Mouse (Mus musculus) 3134 (cell line): ENCODE measurements around the gene Kalrn.

ENCODE experiments used
- DNase-seq: peaks from one replicate; pipeline ENCODE4 v3.0.0-alpha.2; 2011; ENCODE audit warnings: low spot score; ENCODE audit not compliant: insufficient read length; ENCODE audit errors: extremely low read depth

Gene Kalrn

DNA sequence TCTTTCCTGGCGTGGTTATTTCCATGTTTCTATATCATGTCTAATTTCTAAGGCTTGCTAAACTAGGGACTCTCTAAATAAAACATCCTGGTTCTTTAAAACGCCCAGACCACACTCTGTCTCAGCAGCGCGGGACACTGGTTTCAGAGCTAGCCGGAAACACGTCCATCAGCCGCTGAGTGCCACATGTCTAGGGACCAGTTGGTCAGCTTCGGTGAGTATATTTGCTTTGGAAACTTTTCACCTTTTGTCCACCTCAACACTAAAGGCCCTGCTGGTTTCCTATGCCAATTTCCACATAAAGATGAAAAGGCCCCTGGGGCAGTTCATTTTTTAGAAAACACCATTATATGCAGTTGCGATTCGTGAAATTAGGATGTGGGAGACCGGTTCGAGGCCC, 524.0 kb downstream of the Kalrn start:
- DNase-seq, result no peak

DNA sequence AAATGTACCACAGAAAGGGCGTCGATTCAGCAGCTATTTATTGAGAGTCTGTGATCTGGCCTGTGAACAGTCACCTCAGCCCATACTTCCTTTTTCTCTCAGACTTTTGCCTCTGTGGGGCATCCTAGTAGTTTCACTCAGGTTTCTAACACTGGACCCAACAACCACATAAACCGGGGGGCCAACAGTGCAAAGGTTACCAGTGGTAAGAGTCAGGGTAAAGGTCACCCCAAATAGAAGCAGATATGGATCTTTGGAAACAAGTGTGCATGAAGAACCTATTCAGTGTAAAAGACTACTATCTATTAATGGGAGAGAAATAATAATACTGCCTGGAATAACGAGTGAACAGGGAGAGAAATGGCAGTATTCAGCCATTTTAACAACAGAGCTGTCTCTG, 525.1 kb downstream of the Kalrn start:
- DNase-seq, result no peak

DNA sequence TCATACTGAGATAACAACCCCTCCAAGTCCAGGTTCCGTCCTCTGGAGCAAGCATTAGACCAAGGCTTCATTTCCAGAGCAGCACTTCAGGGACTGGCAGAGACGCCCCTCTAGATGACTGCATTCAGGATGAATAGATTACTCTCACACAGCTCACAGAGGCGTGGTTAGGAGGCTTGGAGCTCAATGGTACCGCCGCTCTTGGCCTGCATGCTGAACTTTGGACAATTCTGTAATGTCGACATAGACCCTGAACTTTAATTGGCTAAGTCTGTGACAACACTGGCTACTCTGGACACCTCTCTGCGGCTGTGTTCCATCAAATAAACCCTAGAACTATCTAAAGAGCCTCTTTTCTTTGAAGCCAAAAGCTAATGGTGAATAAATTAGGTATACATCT, 525.8 kb downstream of the Kalrn start:
- DNase-seq, result no peak

DNA sequence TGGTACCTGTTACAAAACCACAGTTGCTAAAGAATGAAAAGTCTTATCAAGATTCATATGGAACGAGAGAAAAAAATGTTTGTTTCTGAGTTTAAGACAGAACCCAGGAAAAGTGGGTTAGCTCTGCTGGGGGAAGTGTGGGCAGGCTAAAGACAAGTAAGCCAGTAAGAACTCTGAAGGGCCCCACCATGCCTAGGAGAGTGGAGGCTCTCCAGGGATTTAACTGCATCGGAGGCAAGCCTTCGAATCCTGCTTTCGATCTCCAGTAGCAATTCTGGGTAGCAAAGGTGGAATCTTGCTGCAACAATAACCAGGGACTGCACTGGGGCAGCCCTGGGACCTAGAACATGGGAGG, 526.3 kb downstream of the Kalrn start:
- no peak for DNase-seq

DNA sequence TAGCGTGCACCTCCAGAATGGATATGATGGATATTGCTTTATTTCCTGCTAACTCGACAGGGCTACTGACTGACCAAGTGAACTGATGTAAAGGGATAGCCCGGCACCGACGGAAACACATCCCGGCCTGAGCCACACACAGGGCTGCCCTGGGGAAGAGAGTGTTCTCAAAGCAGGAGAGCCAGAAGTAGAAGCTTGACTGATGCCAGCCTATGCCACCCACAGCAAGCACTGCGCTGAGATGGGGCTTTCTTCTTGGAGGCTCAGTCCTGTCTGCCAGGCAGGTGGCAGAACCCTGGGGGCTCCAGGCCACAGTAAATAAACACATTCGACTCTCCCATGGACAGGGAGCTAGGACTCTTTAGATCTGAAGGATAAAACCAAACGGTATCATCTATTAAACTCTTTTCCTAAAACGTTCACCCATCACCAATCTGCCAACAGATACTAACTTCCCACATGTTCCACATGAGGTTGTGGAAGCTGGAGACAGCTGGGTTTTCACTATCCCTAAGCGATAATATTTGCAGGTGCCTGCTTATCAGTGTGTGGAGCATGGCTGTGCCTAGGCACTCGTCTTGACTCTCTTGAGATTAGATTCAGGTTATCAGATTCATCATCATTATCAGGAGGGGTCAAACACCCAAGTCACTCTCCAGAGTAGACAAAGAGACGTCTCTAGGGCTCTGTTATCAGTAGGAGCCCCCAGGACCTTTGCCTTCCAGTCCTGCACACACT, 526.9 kb downstream of the Kalrn start:
- no peak for DNase-seq

DNA sequence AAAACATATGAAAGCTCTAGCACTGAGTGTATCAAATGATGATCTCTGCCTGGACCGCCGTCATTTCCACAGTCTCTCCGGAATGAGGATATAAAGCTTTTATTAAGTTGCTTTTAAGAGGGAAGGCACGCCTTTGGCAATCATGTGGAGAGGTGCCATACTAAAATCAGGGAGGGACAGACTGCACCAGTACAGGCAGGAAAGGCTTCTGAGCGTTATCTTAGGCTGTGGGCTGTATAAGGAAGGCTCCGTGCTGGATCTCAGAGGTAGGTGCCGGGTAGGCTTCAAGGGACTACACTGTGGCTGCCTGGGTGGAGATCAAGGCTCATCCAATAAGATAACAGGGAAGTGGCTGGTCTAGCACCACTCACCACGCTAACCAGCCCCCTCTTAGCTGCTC, 528.8 kb downstream of the Kalrn start:
- DNase-seq, result no peak

DNA sequence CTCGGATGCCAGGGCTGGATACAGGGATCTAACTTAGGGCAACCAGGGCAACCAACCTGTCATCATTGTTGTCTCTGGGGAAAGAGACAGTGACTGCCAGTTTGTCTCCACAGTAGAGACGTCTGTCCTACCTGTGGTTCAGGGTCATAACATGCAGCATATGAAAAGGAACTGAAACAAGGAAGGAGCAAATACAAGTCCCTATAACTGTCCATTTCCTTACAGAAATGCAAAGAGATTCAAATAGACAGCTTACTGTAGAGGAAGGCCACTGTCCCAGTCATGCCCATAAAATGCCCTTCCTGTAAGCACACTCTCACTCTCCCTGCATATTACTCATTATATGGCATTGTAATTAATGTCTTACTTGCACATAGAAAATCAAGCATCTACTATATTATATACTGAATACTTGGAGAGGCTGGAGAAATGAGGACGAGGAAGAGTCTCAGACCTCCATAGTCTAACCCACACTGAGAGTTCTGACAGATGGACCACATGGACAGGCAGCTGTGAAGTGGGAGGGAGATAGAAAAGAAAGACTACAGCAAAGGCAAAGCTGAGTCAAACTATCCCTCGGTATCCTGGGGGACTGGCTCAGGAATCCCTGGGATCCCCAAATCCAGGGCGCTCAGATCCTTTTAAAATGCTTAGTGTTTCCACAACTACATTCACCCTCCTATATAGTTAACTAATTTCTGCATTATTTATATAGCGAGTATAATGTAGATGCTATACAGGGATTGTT, 530.1 kb downstream of the Kalrn start:
- no peak for DNase-seq

DNA sequence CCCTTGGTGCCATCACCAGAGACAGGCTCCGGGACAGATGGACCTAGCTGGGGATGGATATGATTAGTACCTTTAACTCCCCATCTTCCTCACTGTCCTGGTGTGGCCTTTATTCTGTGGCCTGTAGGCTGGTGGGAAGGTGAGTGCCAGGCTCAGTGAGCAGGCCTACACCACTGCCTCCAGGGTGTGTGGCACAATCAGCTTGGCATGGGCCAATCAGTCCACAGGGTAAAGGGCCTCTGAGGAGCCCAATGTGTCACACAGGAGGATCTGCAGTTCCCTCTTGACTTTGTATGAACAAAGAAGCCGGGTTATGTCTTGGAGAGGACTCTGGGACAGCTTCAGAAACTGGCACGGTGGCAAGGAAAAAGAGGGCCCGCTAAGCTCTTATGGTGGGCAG, 530.7 kb downstream of the Kalrn start:
- DNase-seq, result no peak

DNA sequence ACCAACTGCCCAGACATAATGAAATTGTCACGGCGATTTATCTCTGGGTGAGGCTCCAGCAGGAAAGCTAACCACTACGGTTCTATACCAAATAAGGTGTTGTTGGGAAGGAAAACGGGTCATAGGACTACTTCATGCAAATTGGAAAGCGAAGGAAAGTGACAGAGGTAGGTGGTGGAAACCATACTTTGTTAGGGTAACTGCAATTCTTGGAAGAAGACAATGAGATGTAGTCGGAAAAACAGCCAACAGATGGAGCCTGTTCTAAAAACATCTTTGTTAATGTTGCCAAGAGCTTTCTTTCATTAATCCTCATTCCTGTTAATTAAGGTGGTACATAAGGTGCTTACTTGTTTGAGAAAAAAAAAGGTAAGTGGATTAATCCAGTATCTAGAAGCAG, 533.1 kb downstream of the Kalrn start:
- no peak for DNase-seq

DNA sequence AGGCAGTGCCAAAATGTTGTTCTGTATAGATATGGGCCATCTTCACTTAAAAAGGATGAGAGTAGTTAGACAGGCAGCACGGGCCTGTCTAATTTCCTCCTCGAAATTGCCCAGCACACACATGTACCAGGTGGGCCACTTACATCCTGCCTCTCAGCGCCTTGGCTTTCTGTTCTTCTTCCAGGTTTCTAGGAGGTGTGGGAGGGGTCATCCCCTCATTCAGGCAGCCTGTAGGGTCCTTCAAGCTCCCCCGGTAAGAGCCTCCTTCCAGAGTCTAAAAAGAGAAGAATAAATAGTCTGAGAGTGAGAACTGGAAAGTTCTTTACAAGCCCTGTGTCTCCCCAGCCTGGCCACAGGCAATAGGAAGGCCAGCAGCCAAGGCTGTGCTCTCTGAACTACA, 533.6 kb downstream of the Kalrn start:
- DNase-seq, result no peak

DNA sequence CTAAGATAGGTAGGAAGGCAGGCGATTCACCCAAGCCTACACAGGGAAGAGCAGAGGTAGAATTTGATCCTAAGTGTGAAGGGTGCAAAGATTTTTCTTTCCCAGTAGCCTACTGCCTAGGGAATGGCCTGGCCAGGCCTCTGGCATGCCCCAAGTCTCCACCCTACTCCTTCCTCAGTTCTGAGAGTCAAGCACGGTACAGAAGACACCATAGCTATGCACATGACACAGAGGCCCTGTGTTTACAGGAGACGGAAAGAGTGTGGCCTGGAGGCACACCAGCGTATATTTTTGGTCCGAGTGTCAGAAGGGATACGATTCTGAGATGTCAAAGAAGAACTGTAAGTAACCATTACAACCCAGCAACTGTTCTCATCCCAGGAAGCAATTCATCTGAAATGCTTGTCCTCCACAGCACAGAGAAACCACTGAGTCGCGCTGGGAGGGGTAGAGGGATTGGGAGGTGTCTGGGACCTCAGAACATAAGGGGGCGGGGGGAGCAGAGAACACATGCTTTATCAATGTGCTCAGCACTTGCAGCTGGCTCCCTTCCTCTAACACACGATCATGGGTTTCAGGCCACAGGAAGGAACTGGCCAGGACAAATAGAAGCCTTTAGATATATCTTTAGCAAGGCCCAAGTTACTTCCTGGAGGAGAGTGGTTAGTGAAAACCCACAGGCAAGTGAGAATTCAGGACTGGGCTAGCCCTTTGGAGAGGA, 536.8 kb downstream of the Kalrn start:
- DNase-seq, result no peak

DNA sequence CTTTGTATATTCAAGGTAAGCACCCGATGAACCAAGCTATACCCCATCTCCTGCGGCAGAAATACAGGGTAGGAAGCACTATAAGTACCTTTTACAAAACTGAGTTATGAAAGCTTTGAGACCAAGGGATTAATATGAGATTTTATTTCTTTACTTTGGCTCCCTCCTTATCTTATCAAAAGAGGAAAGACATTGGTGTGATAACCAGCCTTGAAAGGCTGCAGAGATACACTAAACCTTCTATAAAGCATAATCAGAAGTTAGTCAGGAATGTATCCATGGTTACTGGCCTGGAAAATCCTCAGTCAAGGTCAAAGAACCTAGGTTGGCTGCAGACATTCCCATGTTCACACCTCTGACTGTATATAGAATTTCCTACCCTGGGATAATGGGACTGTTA, 537.6 kb downstream of the Kalrn start:
- no peak for DNase-seq

DNA sequence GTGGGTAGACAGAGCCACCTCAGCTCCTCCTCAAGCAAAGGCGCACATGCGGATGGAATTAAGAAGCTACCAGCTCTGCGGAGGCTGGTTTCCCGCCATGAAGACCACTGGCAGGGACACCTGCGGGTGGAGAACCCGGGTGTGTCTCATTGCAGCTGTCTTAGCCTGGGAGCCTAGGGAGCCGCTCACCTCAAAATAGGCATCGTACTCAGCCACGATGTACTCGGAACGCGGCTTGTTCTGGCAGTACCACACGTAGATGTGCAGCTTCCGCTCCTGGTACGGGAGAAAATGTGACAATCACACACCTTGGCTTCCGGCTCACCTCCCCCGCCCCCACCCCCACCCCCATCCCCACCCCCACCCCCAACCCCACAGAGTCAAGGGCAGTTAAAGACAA, 539.1 kb downstream of the Kalrn start:
- DNase-seq, result no peak

DNA sequence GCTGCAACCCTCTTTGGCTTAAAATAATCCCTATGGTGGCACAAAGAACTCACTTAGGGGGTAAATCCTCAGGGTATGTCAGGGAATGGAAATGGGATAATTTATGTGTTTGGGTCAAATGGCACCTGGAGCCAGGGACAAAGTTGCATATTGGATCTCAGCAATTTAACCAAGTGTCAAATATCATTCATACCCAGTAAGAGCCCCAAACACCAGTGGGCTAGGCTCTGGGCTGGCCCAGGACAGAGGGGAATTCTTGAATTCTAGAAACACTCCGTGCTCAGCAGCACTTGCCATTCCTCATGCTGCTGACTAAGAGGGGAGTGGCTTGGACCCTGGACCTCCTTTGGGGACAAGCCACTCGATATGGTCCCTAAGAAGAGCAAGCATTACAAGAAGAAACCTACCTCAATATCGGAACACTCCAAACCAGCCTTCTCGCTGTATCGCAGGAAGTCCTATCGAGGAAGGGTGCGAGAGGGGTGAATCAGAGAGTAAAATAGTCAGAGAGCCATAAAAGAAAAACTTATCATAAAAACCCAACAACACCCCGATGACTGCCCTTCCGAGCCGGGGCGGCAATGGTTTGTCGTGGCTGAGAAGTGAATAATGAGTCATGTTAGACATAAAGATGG, 541.2 kb downstream of the Kalrn start:
- DNase-seq, result no peak

DNA sequence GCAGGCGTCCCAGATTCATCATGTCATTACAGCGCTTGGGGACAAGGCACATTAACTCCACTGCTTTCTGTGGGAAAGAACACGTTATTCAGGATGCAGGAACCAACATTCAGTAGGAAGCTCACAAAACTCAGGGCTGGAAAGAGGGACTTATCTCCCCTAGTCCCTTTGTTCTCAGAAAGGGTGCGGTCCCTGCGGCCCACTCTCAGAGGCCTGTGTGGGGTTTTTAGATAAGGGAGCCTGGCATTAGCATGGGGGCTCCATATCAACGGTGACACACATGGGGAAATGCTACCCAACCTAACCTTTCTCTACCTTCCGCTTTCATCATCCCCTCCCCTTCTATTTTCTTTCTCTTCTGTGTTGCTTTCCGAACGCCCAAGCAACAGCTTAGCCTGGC, 541.8 kb downstream of the Kalrn start:
- no peak for DNase-seq

DNA sequence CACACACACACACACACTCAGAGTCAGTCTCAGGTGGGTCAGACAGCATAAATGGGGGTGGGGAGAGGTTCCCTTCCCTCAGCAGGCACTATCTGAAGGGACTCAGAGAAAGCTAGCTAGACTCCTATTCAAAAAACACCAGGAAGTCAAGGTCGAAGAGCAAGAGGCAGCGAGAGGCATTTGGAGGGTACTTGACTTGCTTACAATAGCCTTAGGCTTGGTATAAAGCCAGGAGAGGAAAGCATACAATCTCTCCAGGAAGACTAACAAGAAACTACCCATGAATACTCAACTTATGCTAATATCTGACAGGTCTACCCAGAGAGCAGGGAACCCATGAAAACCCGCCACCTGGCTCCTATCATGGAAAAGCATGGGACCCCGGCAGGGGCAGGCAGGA, 543.0 kb downstream of the Kalrn start:
- no peak for DNase-seq

DNA sequence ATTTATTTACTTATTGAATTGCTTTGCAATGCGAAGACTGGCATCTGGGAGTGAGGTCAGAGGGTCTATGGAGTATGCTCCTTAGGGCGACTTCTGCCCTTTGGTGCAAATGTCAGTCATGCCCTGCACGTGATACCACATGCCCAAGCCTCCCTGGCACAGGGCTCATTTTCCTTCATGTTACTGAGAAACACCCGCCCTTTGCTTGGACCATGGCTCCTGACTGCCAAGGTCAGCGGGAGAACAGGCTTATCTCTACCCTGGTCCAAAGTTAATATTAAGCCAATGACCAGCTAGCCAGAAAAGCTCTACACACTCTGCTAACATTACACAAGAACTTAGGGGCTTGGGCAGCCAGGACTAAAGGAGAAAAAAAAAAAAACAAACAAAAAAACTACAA, 543.5 kb downstream of the Kalrn start:
- DNase-seq, result no peak

DNA sequence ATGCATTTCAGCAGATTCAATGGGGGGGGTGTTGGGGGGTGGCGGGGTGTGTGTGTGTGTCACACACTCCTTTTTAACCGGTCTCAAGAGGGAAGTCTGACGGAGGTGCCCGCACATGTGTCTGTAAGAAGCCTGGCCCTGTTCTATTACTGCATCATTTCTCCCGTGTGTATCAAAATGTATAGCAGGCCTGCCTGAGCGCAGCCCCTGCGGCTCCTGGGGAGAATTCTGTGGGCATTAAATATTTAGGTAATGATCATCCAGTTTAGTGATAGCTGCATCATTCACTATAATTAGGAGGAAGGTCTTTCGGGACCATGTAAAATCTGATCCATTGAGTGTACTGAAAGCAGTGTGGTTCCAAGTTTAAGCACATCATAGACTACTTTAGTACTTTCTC, 556.1 kb downstream of the Kalrn start:
- DNase-seq, result no peak

DNA sequence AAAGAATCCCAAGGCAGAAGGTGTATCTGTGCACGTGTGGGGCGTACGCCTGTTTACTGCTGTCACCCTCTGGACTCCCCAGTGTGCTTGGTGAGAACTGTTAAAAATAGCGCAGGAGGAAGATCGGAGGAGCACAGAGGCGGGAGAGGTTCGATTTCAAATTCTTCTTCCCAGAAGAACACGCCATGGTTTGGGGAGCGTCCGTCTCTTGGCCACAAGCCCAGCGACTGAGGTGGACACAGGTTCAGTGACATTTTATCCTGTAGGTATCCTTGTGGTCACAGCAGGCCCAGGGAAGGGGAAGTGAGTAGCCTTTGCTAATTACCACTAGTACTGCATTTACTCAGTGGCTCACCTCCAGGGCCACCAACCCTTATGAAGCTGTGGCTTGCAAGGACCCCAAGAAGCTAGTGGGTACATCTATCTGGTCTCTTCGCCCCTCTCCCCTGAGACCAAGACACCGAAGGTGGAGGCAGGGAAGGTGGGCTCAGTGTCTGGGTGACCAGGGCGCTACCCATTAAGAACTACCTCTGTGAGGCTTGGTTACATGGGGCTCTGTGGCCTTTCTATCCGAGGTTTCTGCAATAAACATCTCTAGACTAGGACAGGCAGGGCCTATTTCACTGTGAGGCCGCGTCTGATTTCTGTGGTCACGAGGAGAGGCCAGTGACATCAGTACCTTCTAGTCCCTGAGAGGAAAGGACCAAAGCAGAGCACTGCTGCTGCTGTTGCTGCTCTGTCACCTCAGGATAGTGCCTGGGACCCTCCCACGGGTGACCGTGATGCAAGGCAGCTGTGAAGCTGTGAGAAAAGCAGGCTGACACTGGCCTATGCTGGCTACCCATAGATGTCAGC, 561.1 kb downstream of the Kalrn start:
- no peak for DNase-seq

DNA sequence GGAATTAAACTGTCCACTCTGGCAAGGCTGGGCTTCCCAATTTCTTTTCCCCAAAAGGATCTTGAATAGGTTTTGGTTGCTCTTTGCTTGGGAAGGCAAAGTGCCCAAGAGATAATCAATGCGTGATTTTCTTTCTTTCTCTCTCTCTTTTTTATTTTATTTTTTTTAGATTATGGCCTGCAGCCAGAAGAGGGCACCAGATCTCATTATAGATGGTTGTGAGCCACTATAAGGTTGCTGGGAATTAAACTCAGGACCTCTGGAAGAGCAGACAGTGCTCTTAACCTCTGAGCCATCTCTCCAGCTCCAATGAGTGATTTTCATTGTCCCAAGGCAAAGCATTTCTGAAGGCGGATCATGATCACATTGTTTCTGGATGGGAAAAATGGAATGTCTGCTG, 563.8 kb downstream of the Kalrn start:
- no peak for DNase-seq

DNA sequence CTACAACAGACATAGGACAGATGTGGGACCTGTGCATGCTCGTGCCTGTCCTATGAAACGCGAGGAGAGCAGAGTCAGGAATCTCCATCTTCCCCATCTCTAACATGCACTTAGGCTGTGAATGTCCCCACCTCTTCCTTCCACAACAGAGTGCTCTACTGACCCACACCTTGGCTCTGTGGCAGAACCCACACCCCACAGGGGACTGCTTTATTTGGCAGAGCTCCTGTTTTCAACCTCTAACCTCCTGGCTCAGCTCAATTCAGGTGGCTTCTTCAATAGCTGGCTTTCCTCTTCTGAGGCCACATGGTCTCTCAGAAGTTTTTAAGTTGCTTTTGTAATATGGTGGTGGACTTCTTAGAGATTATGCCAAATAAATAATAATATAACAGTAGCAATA, 567.3 kb downstream of the Kalrn start:
- DNase-seq, result no peak
